Mouse (Mus musculus): ENCODE measurements at regions not wholly inside any gene's neighbourhood (a gene's known extent, or its start where the extent isn't known, plus 50 kb on each side); places are given as distances from the start of the nearest gene placed in this dataset.

DNA sequence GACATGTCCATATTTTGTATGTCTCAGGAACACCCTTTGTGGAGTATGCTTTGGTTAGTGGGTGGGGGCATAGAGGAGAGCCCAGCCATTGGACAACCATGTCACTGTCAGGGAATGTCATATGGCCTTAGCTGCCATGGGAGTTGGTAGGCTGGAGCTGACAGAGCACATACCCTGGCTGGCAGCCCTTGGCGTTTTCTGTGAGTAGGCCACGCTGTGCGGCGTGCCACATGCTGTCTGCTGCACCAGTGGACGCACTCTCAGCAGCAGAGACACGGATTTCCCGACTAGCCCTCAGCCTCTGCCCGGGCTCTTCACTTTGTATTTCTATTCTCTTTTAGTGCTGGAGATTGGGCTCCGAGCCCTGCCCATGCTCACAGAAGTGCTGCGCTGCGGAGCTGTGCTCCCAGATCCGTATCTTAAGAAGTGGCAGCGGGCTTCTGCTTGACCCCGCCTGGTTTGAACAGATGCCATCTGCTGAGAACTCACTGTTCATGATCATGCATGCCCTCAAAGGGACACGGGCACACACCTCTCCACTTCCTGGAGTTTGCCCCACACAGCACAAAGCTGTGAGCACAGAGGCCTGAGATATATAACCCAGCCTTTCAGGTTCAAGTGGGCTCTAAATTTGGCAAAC lies 160.1 kb downstream of the Sall1 start:
- H3K9me3 ChIP-seq (replicated peaks), result peaks cover 66% of the 10 kb centered on the region
- TF ChIP-seq GATA2 (IDR thresholded peaks at IDR 0.05; ENCODE audit: borderline replicate concordance, low read depth, low read length), result no peak
- TF ChIP-seq POLR2AphosphoS5 (IDR thresholded peaks at IDR 0.05; ENCODE audit: insufficient replicate concordance, low read depth, low read length), result no peak
- TF ChIP-seq TAL1 (conservative IDR thresholded peaks at IDR 0.05; ENCODE audit: low read depth, low read length), result no peak
- no peak for TF ChIP-seq CTCF (IDR thresholded peaks at IDR 0.05; ENCODE audit: low read depth, low read length)
- no peak for TF ChIP-seq GATA1 (IDR thresholded peaks at IDR 0.05; ENCODE audit: borderline replicate concordance, low read length)
- H3K36me3 ChIP-seq (replicated peaks), result no peaks in the 10 kb centered on the region
- H3K4me1 ChIP-seq (ENCODE audit: insufficient read depth, low read depth, low read length), result no peaks in the 10 kb centered on the region
- DNase-seq (ENCODE audit: low spot score) (no peak), ATAC-seq (ENCODE audit: extremely low read depth, insufficient number of reproducible peaks, low FRiP score, poor library complexity, severe bottlenecking) (no peak)
- H3K4me3 ChIP-seq (ENCODE audit: low read depth, low read length), result no peak overlapping the region
- H3K27me3 ChIP-seq (ENCODE audit: insufficient read depth, low read length), result no peaks in the 10 kb centered on the region

DNA sequence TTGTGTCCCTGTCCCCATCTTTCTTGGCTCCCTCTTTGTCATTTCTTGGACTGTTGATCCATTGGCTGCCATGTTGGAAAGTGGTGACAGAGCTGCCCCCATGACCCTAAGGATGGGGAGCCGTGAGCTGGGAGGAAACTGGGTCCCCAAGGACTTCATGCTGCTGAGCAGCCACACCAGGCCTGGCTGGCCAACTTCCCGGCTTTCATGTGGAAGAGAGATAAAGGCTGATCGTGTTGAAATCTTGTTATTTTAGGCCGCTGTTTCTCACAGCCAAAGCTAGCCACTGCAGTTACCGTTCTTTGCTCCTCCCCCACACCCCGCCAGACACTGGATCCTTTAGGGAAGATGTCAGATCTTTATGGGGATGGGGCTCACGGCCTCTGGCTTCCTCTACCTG lies 164.1 kb downstream of the Sall1 start:
- Histone ChIP-seq H3K4me3 (ENCODE audit: low read depth, low read length) (no peak overlapping the region), H3K9me3 (replicated peaks) (peaks cover 58% of the 10 kb centered on the region), H3K4me1 (ENCODE audit: insufficient read depth, low read depth, low read length) (no peaks in the 10 kb centered on the region), H3K36me3 (replicated peaks) (no peaks in the 10 kb centered on the region), H3K27me3 (ENCODE audit: insufficient read depth, low read length) (no peaks in the 10 kb centered on the region)
- ATAC-seq (ENCODE audit: extremely low read depth, insufficient number of reproducible peaks, low FRiP score, poor library complexity, severe bottlenecking), result no peak
- no peak for DNase-seq (ENCODE audit: low spot score)
- TF ChIP-seq GATA2 (IDR thresholded peaks at IDR 0.05; ENCODE audit: borderline replicate concordance, low read depth, low read length) (no peak), GATA1 (IDR thresholded peaks at IDR 0.05; ENCODE audit: borderline replicate concordance, low read length) (no peak), POLR2AphosphoS5 (IDR thresholded peaks at IDR 0.05; ENCODE audit: insufficient replicate concordance, low read depth, low read length) (no peak), CTCF (IDR thresholded peaks at IDR 0.05; ENCODE audit: low read depth, low read length) (no peak), TAL1 (conservative IDR thresholded peaks at IDR 0.05; ENCODE audit: low read depth, low read length) (no peak)

DNA sequence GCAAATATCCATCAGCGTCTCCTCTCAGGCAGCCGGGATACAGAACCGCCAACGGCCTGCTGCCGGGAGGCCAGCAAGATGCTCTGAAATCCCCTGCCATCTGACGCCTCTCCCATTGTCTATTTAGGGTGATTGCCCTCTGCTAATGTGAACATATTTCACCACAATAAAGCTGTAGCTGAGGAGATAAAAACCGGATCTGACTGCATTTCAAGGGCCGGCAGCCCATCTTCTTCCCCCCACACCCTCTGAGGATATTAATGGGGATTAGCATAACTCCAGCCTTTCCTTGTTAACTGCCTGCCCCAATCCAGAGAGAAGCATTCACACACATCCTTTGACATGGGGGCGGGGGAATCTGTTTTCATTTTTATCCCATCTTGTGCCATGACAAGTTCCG lies 166.0 kb downstream of the Sall1 start:
- Histone ChIP-seq H3K4me1 (ENCODE audit: insufficient read depth, low read depth, low read length) (no peaks in the 10 kb centered on the region), H3K4me3 (ENCODE audit: low read depth, low read length) (no peak overlapping the region), H3K27me3 (ENCODE audit: insufficient read depth, low read length) (no peaks in the 10 kb centered on the region), H3K36me3 (replicated peaks) (no peaks in the 10 kb centered on the region), H3K9me3 (replicated peaks) (peaks cover 54% of the 10 kb centered on the region)
- ATAC-seq (ENCODE audit: extremely low read depth, insufficient number of reproducible peaks, low FRiP score, poor library complexity, severe bottlenecking), result no peak
- no peak for TF ChIP-seq GATA2 (IDR thresholded peaks at IDR 0.05; ENCODE audit: borderline replicate concordance, low read depth, low read length)
- TF ChIP-seq GATA1 (IDR thresholded peaks at IDR 0.05; ENCODE audit: borderline replicate concordance, low read length), result no peak
- TF ChIP-seq CTCF (IDR thresholded peaks at IDR 0.05; ENCODE audit: low read depth, low read length), result no peak
- TF ChIP-seq TAL1 (conservative IDR thresholded peaks at IDR 0.05; ENCODE audit: low read depth, low read length), result no peak
- no peak for TF ChIP-seq POLR2AphosphoS5 (IDR thresholded peaks at IDR 0.05; ENCODE audit: insufficient replicate concordance, low read depth, low read length)
- DNase-seq (ENCODE audit: low spot score), result no peak

DNA sequence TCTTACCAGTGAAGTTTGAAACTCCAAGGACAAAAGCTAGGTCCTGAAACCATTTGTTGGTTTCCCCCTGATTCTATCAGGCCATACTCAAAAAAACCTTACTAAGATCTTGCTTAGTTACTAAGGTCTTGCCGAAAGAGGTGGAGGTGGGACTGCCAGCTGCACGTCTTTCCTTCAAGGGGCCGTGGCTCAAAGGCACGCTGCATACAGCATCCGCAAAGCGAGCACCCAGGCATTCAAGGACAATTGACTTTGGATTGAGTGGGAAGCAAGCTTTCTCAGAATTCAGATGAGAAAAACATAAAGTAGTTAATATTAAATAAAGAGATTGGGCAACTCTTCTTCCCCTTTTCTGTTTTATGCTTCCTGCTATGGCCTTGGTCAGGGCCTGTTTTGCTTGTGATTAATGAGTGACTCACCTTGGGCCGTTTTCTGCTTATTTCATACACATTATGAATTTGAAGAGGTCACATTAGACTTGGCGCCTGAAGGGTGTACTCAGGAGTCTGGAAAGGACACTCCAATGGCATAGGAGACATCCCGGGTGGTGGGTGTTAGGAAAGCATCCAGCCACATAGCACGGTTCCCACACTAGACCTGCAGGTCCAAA lies 166.1 kb downstream of the Cyld start:
- Histone ChIP-seq H3K4me3 (ENCODE audit: low read depth, low read length) (no peak overlapping the region), H3K36me3 (replicated peaks) (no peaks in the 10 kb centered on the region), H3K4me1 (ENCODE audit: insufficient read depth, low read depth, low read length) (no peaks in the 10 kb centered on the region), H3K27me3 (ENCODE audit: insufficient read depth, low read length) (no peaks in the 10 kb centered on the region), H3K9me3 (replicated peaks) (peaks cover 56% of the 10 kb centered on the region)
- no peak for DNase-seq (ENCODE audit: low spot score)
- no peak for TF ChIP-seq CTCF (IDR thresholded peaks at IDR 0.05; ENCODE audit: low read depth, low read length)
- no peak for TF ChIP-seq POLR2AphosphoS5 (IDR thresholded peaks at IDR 0.05; ENCODE audit: insufficient replicate concordance, low read depth, low read length)
- no peak for TF ChIP-seq GATA1 (IDR thresholded peaks at IDR 0.05; ENCODE audit: borderline replicate concordance, low read length)
- TF ChIP-seq TAL1 (conservative IDR thresholded peaks at IDR 0.05; ENCODE audit: low read depth, low read length), result no peak
- no peak for TF ChIP-seq GATA2 (IDR thresholded peaks at IDR 0.05; ENCODE audit: borderline replicate concordance, low read depth, low read length)
- ATAC-seq (ENCODE audit: extremely low read depth, insufficient number of reproducible peaks, low FRiP score, poor library complexity, severe bottlenecking), result no peak

DNA sequence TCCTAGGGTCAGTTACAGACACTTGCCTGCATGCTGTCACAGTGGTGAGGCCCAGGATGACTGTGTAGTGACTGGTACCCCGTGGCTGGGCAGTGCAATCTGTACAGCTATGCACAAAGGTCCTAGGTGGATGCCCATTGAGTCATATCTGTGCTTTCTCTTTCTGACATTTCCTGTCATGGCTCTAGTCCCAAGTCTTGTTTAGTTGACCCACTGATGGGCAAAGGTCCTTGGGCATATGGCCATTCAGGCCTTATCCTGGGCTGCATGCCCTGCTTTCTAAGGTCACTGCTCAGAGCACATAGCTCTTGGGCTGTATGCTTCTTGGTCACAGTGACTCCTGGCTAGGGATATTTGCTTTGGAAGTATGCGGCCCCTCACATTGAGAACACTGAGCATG lies 160.4 kb downstream of the Cyld start:
- no peak for DNase-seq (ENCODE audit: low spot score)
- Histone ChIP-seq H3K36me3 (replicated peaks) (no peaks in the 10 kb centered on the region), H3K4me3 (ENCODE audit: low read depth, low read length) (no peak overlapping the region), H3K9me3 (replicated peaks) (peaks cover 59% of the 10 kb centered on the region), H3K27me3 (ENCODE audit: insufficient read depth, low read length) (no peaks in the 10 kb centered on the region), H3K4me1 (ENCODE audit: insufficient read depth, low read depth, low read length) (no peaks in the 10 kb centered on the region)
- ATAC-seq (ENCODE audit: extremely low read depth, insufficient number of reproducible peaks, low FRiP score, poor library complexity, severe bottlenecking), result no peak
- TF ChIP-seq POLR2AphosphoS5 (IDR thresholded peaks at IDR 0.05; ENCODE audit: insufficient replicate concordance, low read depth, low read length) (no peak), GATA1 (IDR thresholded peaks at IDR 0.05; ENCODE audit: borderline replicate concordance, low read length) (no peak), GATA2 (IDR thresholded peaks at IDR 0.05; ENCODE audit: borderline replicate concordance, low read depth, low read length) (no peak), CTCF (IDR thresholded peaks at IDR 0.05; ENCODE audit: low read depth, low read length) (no peak), TAL1 (conservative IDR thresholded peaks at IDR 0.05; ENCODE audit: low read depth, low read length) (no peak)

DNA sequence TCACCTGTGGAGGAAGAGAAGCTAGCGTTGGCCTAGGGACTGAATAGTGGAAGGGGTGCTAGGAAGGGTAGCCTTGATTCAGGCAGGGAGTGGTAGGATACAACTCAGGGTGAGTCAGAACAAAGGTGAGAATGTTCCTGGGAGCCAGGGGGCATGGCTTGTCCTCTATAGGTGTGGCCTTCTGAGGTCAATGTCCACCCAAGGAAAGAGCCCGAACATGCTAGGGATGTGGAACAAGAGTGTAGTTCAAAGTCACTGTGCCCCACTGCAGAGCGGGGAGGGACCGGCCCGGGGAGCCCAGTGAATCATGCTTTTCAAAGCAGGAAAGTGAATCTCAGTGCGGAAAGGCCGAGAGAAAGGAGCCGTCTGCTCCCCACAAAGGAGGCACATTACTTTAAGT lies 156.4 kb downstream of the Cyld start:
- no peaks in the 10 kb centered on the region for H3K4me1 ChIP-seq (ENCODE audit: insufficient read depth, low read depth, low read length)
- no peaks in the 10 kb centered on the region for H3K36me3 ChIP-seq (replicated peaks)
- no peaks in the 10 kb centered on the region for H3K27me3 ChIP-seq (ENCODE audit: insufficient read depth, low read length)
- H3K9me3 ChIP-seq (replicated peaks), result peaks cover 59% of the 10 kb centered on the region
- no peak for ATAC-seq (ENCODE audit: extremely low read depth, insufficient number of reproducible peaks, low FRiP score, poor library complexity, severe bottlenecking)
- TF ChIP-seq CTCF (IDR thresholded peaks at IDR 0.05; ENCODE audit: low read depth, low read length), result no peak
- no peak for TF ChIP-seq TAL1 (conservative IDR thresholded peaks at IDR 0.05; ENCODE audit: low read depth, low read length)
- TF ChIP-seq GATA1 (IDR thresholded peaks at IDR 0.05; ENCODE audit: borderline replicate concordance, low read length), result no peak
- DNase-seq (ENCODE audit: low spot score), result no peak
- no peak overlapping the region for H3K4me3 ChIP-seq (ENCODE audit: low read depth, low read length)

Data from G1E (cell line).